Mouse (Mus musculus) limb, embryonic 14.5 days (tissue): Measurements from ENCODE around the gene Necap2. TPM values are rescaled to one million over a fixed set of nuclear protein-coding genes. Genes with fewer than 3 reads are reported as not detected.

Experiments
- ATAC-seq: fragments of 200-750 bp; cut with Nextera tagmentation; 2 replicates; pipeline ENCODE4 v1.8.0; 2017; ENCODE audit warnings: low read depth, moderate number of reproducible peaks, moderate TSS enrichment; ENCODE audit not compliant: low FRiP score
- DNase-seq: peaks from one replicate; pipeline ENCODE4 v3.0.0-alpha.2; 2015; ENCODE audit warnings: low spot score
- H3K27ac ChIP-seq: fragments of 300-500 bp; sonication (generic); replicated peaks from 2 replicates; pipeline ENCODE4 v1.5.1; 2014; ENCODE audit warnings: low read depth, mild to moderate bottlenecking, low read length, moderate library complexity, mixed read lengths
- H3K27me3 ChIP-seq: fragments of 300-500 bp; sonication (generic); 2 replicates; pipeline ENCODE4 v1.6.1; 2014; ENCODE audit warnings: low read length, mixed read lengths; ENCODE audit not compliant: control insufficient read depth, insufficient read depth
- H3K36me3 ChIP-seq: fragments of 300-500 bp; sonication (generic); 2 replicates; pipeline ENCODE4 v1.6.1; 2014; ENCODE audit warnings: mild to moderate bottlenecking, low read length, moderate library complexity, mixed read lengths; ENCODE audit not compliant: control insufficient read depth, insufficient read depth
- H3K4me1 ChIP-seq: fragments of 300-500 bp; sonication (generic); 2 replicates; pipeline ENCODE4 v1.6.1; 2014; ENCODE audit warnings: antibody characterized with exemption, low read length, mixed read lengths; ENCODE audit not compliant: control insufficient read depth, insufficient read depth
- H3K4me2 ChIP-seq: fragments of 300-500 bp; sonication (generic); replicated peaks from 2 replicates; pipeline ENCODE4 v1.6.1; 2014; ENCODE audit warnings: low read depth, mild to moderate bottlenecking, low read length, moderate library complexity; ENCODE audit not compliant: severe bottlenecking
- H3K4me3 ChIP-seq: fragments of 300-500 bp; sonication (generic); replicated peaks from 2 replicates; pipeline ENCODE4 v1.5.1; 2014; ENCODE audit warnings: low read length
- H3K9ac ChIP-seq: fragments of 300-500 bp; sonication (generic); 2 replicates; pipeline ENCODE4 v1.6.1; 2014; ENCODE audit warnings: mild to moderate bottlenecking, low read depth, low read length, moderate library complexity; ENCODE audit not compliant: severe bottlenecking
- H3K9me3 ChIP-seq: fragments of 300-500 bp; sonication (generic); 2 replicates; pipeline ENCODE4 v1.6.1; 2016; ENCODE audit warnings: low read length; ENCODE audit not compliant: control insufficient read depth
- POLR2A ChIP-seq: fragments of 200-500 bp; IDR thresholded peaks from 2 replicates; pipeline ENCODE4 v1.8.0; 2012; ENCODE audit warnings: inconsistent platforms, mild to moderate bottlenecking, moderate library complexity, borderline replicate concordance; ENCODE audit not compliant: insufficient read depth, insufficient read length; ENCODE audit errors: extremely low read depth
- WGBS: fragments of 180-500 bp; shearing (Covaris S2); extraction: QIAGEN DNeasy Blood & Tissue Kit; methylation state at CpG from one replicate; pipeline ENCODE4 v1.1.7; 2014; 5-methylcytosine and 5-hydroxymethylcytosine counted together
- polyA plus RNA-seq, 2 experiments: library from polyadenylated mRNA; depleted of rRNA in 1 of 2; stranded (reverse) in 1 of 2; unstranded in 1 of 2; fragments of >200 nt; fragmentation: Nextera tagmentation in 1 of 2; extraction: Ambion mirVana in 1 of 2; gene quantifications; 2 replicates each; pipeline versions ENCODE4 v1.2.1 to v1.2.3; 2012 to 2014

The Necap2 gene
- polyA plus RNA-seq, 2 experiments = 79.1 to 90.5 TPM

DNA sequence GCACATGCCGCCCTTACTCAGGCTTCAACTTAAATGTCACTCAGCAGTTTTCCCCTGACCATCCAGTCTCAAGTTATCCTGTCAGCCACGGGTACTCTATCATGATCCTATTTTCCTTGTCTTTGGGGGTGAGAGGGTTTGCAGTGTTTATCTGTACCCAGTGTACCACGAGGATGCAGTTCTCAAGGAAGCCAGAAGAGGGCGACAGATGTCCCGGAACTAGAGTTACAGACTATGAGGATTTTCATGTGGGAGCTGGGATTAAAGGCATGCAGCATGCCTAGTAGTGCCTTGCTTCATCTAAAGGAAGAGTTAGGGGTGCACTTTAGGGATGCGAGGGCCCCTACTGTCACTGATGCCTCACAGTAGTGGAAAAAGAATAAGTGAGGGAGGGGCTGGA, 23.7 kb upstream of the Necap2 start:
- H3K4me2 ChIP-seq = no peak overlapping the region
- no peaks in the 10 kb centered on the region for H3K27me3 ChIP-seq
- H3K9me3 ChIP-seq = no peaks in the 10 kb centered on the region
- 67% methylated on average over 6 of the region's 6 CpGs for WGBS
- no peak overlapping the region for H3K27ac ChIP-seq
- DNase-seq (no peak), ATAC-seq (no peak)
- H3K4me3 ChIP-seq = no peak overlapping the region
- H3K9ac ChIP-seq = no peak overlapping the region
- H3K36me3 ChIP-seq = no peaks in the 10 kb centered on the region
- no peaks in the 10 kb centered on the region for H3K4me1 ChIP-seq
- no peak for TF ChIP-seq POLR2A

DNA sequence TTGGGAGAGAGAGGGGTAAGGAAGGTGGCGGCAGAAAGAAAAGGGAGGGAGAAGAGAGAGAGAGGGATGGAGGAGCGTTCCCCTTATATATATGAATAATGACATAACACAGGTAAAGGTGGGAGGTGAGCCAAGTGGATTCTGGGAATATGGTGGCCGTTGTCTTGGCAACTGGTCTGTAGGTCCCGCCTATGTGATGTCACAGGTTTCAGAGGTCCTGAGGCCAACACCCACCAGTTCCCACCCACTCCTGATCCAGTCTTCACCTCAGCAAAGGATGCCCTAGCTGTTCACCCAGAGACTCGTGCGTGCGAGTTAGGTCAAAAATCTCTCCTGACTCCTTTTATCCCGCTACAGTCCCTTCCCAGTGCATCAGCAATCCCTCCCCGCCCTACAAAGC, 23.1 kb upstream of the Necap2 start:
- DNase-seq = no peak
- Histone ChIP-seq H3K4me1 (no peaks in the 10 kb centered on the region), H3K27ac (no peak overlapping the region), H3K27me3 (no peaks in the 10 kb centered on the region), H3K4me3 (no peak overlapping the region), H3K4me2 (no peak overlapping the region), H3K36me3 (no peaks in the 10 kb centered on the region), H3K9me3 (no peaks in the 10 kb centered on the region), H3K9ac (no peak overlapping the region)
- ATAC-seq = no peak
- 88% methylated on average over 9 of the region's 9 CpGs for WGBS
- no peak for TF ChIP-seq POLR2A

DNA sequence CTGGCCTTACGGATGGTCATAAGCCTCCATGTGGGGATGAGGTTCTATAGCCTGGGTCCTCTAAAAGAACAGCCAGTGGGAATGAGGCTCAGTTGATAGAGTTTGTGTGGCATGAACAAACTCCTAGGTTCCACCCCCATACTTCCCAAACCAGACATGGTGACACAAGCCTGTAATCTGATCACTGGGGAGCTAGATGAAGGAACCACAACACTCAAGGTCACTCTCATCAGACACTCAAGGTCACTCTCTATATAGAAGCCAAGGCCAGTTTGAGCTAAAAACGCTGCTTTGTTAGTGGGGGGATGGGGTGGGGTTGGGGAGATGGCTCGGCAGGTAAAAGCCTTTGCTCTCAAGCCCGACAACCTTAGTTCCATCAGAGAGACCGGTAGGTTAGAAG, 21.8 kb upstream of the Necap2 start:
- Histone ChIP-seq H3K36me3 (no peaks in the 10 kb centered on the region), H3K4me1 (no peaks in the 10 kb centered on the region), H3K27ac (no peak overlapping the region), H3K4me3 (no peak overlapping the region), H3K4me2 (no peak overlapping the region), H3K9me3 (no peaks in the 10 kb centered on the region), H3K9ac (no peak overlapping the region), H3K27me3 (no peaks in the 10 kb centered on the region)
- DNase-seq = no peak
- TF ChIP-seq POLR2A = no peak
- WGBS = 73% methylated on average over 5 of the region's 5 CpGs
- ATAC-seq = no peak

DNA sequence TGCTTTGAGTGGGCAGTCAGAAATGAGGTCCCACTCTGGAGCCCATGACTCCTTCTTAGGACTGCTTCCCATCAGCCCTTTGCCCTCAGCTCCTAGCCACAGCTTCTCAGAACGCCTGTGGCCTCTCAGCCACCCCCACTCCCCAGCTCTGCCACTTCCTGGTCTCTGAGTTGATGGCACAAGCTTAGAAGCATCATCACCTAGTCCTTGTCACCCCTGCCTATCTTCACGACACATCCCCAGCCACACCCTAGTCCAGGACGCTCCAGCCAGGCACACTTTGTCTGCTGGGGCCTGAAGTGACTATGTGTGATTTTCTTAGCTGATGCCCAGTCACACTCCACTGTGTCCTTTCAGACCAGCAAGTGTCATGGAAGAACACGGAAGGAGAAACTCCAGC, 20.8 kb upstream of the Necap2 start:
- Histone ChIP-seq H3K4me2 (no peak overlapping the region), H3K4me3 (no peak overlapping the region), H3K4me1 (no peaks in the 10 kb centered on the region), H3K9ac (no peak overlapping the region), H3K27ac (no peak overlapping the region), H3K27me3 (no peaks in the 10 kb centered on the region), H3K9me3 (no peaks in the 10 kb centered on the region), H3K36me3 (no peaks in the 10 kb centered on the region)
- DNase-seq (no peak), ATAC-seq (no peak)
- WGBS = 70% methylated on average over 4 of the region's 4 CpGs
- TF ChIP-seq POLR2A = no peak

DNA sequence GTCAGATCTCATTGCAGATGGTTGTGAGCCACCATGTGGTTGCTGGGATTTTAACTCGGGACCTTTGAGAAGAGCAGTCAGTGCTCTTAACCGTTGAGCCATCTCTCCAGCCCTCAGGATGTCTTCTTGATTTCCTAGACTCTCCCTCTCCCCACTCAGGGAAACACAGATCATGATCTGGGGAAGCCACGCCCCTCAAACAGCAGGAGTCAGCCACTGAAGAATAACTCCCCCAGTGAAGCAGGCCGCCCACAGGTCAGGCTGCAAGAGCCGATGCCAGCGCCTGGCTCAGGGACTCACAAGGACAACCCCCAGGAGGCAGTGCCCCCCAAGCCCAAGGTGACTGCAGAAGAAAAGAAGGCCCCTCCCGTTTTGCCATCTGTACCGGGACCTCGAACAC, 18.6 kb upstream of the Necap2 start:
- no peak overlapping the region for H3K4me2 ChIP-seq
- no peak for ATAC-seq
- no peak overlapping the region for H3K4me3 ChIP-seq
- no peaks in the 10 kb centered on the region for H3K4me1 ChIP-seq
- H3K27ac ChIP-seq = no peak overlapping the region
- no peaks in the 10 kb centered on the region for H3K27me3 ChIP-seq
- TF ChIP-seq POLR2A = no peak
- no peak for DNase-seq
- no peaks in the 10 kb centered on the region for H3K9me3 ChIP-seq
- H3K9ac ChIP-seq = no peak overlapping the region
- WGBS = 29% methylated on average over 9 of the region's 9 CpGs
- H3K36me3 ChIP-seq = no peaks in the 10 kb centered on the region

DNA sequence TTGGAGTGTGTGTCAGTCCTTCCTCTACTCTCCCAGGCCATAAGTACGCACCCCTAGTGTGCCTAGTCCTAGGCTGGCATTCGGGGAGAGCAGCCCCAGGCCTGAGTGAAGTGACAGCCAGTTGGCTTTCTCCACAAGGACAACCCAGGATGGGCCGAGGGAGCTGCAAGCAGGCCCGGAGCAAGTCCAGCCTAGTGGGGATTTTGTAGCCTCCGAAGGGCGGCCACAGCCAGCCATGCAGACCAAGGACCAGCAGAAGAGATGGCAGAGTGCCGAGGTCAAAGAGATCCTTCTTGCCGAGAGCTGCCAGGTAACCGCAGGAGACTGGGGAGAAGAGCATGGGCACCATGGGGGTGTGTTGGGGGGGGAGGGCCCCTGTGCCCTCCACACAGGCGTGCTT, 16.9 kb upstream of the Necap2 start:
- WGBS = 70% methylated on average over 10 of the region's 10 CpGs
- Histone ChIP-seq H3K36me3 (no peaks in the 10 kb centered on the region), H3K27ac (no peak overlapping the region), H3K9ac (no peak overlapping the region), H3K4me1 (no peaks in the 10 kb centered on the region), H3K4me2 (no peak overlapping the region), H3K27me3 (no peaks in the 10 kb centered on the region), H3K9me3 (no peaks in the 10 kb centered on the region), H3K4me3 (no peak overlapping the region)
- DNase-seq (no peak), ATAC-seq (no peak)
- TF ChIP-seq POLR2A = no peak
